Mouse (Mus musculus): ENCODE results near the gene Mn1.

DNA sequence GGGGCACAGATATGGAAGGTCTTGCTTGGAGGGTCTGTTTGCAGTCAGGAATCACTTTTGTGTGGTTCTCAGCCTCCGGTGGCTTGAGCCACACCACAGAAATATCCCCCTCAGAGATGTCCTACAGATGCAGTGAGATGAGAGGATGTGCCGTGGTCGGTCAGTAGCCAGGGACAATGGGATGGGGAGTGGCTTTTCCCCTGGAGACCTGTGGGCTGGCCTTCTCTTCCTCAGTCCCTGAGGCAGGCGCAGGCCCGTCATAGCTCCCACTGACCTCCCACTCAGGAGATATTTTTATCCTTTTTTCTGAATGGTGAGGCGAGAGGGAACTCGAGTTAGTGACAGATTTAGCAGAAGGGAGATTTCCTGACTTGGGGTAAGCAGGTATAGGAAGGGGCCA, 12.6 kb downstream of the Mn1 start:
- TF ChIP-seq CTCF (IDR thresholded peaks at IDR 0.05; ENCODE audit: low read depth, low read length) (no peak), GATA1 (IDR thresholded peaks at IDR 0.05; ENCODE audit: borderline replicate concordance, low read length) (no peak)

Data from G1E (cell line).